Mouse (Mus musculus) kidney, adult 9 months (tissue): Measurements from ENCODE around the gene Nras.

Experiments
- DNase-seq: peaks from one replicate; pipeline ENCODE4 v3.0.0; 2022

Nras gene

DNA sequence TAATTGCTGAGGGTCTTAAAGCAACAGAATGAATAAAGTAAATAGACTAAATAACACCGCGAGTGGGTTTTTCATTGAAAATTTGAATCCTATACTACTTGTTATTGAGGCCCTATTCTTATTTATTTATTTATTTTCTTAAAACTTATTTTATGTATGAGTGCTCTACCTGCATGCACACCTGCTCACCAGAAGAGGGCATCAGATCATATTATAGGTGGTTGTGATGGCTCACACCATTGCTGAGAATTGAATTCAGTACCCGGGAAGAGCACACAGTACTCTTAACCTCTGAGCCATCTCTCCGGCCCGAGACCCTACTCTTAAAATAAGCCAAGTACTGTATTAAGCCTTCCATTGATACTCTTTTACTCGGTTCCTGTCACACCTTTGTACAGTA is 41.6 kb downstream of the Nras start:
- DNase-seq: peak; percentile 13

DNA sequence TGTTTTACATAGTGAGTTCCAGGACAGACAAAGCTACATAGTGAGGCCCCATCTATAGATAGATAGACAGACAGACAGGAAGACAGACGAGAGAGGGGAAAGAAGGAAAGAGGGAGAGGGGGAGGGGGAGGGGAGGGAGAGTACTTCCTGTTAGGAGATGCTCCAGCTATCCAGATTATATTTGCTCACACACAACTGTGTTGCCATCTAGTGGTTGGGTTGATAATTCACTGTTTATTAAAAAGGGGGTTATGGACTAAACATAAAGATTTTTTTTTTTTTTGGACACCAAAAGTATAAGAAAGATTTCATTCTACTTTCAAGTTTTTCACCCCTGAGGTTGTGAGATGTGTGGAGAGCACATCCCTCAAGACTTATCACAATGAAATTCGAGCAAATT is 42.6 kb downstream of the Nras start:
- no peak for DNase-seq

- DNase-seq: no peak
Measured at GRCm38 (mm10) chr3:103101194-103101593, 43.1 kb downstream of the Nras start.

GRCm38 (mm10) chr3:103101909-103102308 is 43.8 kb downstream of the Nras start:
- DNase-seq: no peak

DNA sequence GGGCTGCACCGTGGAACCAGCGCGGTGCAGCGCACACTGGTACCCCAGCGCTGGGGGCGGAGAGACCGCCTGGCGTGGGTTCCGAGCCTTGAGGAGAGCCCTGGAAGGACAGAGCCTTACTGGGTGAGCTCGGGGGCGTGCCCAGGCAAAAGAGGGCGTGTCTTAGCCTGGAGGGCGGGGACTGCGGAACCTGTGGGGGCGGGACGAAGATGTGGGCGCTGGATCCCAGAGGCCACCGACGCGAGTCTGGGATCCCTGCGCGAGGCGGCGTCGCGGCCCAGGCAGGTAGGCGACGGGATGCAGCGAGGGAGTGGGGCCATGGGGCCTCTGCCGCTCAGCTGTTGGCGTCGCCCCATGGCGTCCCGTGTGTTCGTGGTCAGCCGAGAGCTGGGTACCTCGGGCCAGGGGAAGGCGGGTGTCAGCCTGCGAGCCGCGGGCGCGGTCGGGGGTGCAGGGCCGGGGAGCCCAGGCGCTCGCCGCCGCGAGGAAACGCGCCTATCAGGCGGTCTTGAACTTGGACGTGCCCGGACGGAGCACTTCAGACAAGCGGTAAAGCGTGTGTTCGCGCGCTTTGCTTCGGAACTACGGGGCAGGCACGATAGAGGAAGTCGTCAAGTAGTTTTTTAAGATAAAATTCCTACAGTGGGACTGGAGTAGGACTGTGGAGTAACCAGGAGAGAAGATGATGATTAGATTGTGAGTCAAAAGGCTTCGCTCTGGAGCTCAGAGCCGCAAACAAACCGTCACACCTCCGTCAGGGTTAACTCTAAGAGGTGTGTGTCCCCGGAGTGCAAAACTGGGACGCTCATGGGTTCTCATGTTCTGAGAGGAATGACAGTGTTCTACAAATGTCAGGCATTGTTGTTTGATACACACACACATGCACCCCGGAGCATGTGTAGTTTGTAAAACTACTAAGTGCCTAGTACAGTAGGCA is 44.6 kb downstream of the Nras start, which contains the start of gene Dennd2c:
TSS of gene Dennd2c (plus strand) at position 151 of the 937 bp plus-strand sequence.
- peak; percentile 95 for DNase-seq

DNA sequence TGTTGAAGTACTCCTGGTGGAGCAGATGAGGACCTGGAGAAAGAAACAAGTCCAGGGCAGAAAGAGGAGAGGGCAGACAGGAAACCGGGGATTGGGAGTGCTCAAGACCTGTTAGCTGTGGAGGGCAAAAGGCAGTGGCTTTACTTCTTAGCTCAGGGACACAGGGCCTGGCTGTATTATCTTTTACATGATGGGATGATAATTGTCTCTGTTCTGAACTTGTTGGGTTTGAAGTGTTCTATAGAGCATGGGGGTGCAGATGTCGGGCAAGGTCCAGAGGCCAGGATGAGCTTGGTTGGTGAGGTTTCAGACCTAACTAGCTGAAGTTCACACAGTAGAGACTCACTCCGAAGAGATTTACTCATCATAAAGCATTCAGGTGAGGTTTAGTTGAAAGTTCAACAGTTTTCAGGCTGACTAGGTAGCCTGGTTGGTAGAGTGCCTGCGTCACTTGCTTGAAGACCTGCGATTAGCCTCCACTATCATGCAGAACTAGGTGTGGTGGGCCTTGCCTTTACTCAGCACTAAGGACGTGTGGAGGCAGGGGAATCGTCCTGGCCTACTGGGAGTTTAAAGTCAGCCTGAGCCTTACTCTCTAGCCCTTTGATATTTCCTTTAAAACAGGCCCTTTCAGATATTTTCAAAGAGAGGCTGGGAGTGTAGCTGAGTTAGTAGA is 49.6 kb downstream of the Nras start:
- no peak for DNase-seq

DNA sequence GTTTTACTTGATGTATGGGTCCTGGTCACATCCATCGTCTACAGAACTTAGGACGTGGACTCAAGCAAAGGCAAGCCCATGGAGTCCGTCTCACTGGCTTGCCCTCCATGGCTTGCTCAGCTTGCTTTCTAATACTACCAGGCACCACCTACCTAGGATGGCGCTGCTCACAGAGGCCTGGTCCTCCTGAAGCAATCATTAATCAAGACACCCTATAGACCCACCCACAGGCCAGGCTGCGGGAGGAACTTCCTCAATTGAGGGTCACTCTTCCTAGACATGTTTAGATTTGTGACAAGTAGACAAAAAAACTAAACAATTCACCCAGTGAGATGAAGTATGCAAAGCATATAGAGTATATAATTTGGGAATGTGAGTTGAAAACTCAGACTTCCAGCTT is 54.1 kb downstream of the Nras start:
- DNase-seq: no peak
